In genomic region chr17:29060946-29061345, GRCm38 (mm10) we compare ENCODE assay signal across 16 mouse cellular contexts. TPM values are rescaled to one million over a fixed set of nuclear protein-coding genes. Genes with fewer than 3 reads are reported as not detected.
"Had no signal": no experiment of that assay in that cellular context is flagged by ENCODE, and none has a peak within 500 bp of the region (broad histone marks: within the 10 kb centered on the region; RNA-seq: fewer than 3 reads in every experiment).

No protein-coding gene starts in this region.

- H3K9ac ChIP-seq: limb, embryonic 12.5 days; liver, embryonic 14.5 days; midbrain, embryonic 15.5 days; neural tube, embryonic 13.5 days had no signal

- H3K27ac ChIP-seq: layer of hippocampus, adult 2 months; limb, embryonic 12.5 days; liver, embryonic 14.5 days; midbrain, embryonic 15.5 days; neural tube, embryonic 13.5 days had no signal

- H3K4me3 ChIP-seq: layer of hippocampus, adult 2 months; limb, embryonic 12.5 days; midbrain, embryonic 15.5 days; neural tube, embryonic 13.5 days had no signal

- DNase-seq: kidney, postnatal 10 days; kidney, postnatal 4 days; liver; lung, adult 2 months; lung, postnatal 36 days; right cerebral cortex, adult 18-20 months; right cerebral cortex, postnatal 25 days; thymus, adult 18-20 months; thymus, postnatal 14 days had no signal

- H3K27me3 ChIP-seq: limb, embryonic 12.5 days; midbrain, embryonic 15.5 days; neural tube, embryonic 13.5 days had no signal

- H3K9me3 ChIP-seq: limb, embryonic 12.5 days; midbrain, embryonic 15.5 days; neural tube, embryonic 13.5 days had no signal

- ATAC-seq: lung, postnatal 0 days; midbrain, embryonic 15.5 days had no signal

- H3K4me2 ChIP-seq: limb, embryonic 12.5 days; midbrain, embryonic 11.5 days; midbrain, embryonic 15.5 days; neural tube, embryonic 13.5 days had no signal

- H3K36me3 ChIP-seq: limb, embryonic 12.5 days; midbrain, embryonic 15.5 days; neural tube, embryonic 13.5 days had no signal

RNA-seq across cellular contexts. Expression of gene Rab44, which starts 53.0 kb away (rescaled TPM):
- polyA plus RNA-seq: midbrain, embryonic 15.5 days had no signal
